Mouse (Mus musculus): Measurements from ENCODE around the gene Ncf1.

GRCm38 (mm10) chr5:134188571-134188970 lies 40.9 kb downstream of the Ncf1 start:
- no peak for TF ChIP-seq CTCF (IDR thresholded peaks at IDR 0.05; ENCODE audit: low read depth)
- no peak for TF ChIP-seq EP300 (IDR thresholded peaks at IDR 0.05; ENCODE audit: low read depth)

Data from liver, postnatal 0 days (tissue).